Mouse (Mus musculus) heart, postnatal 0 days (tissue): ENCODE data around the gene Zbtb46.

Source experiments
- CTCF ChIP-seq: IDR thresholded peaks from 2 replicates; pipeline ENCODE4 v1.5.1; 2016; ENCODE audit warnings: antibody characterized with exemption, control low read depth, low read depth
- EP300 ChIP-seq: IDR thresholded peaks from 2 replicates; pipeline ENCODE4 v1.6.1; 2016; ENCODE audit warnings: antibody characterized with exemption, low read depth

- TF ChIP-seq CTCF (no peak), EP300 (no peak)
These were observed 32.4 kb upstream of the Zbtb46 start for GRCm38 (mm10) chr2:181491432-181492205.
